Mouse (Mus musculus): Measurements from ENCODE around the gene Slc25a10. TPM values are rescaled to one million over a fixed set of nuclear protein-coding genes. Genes with fewer than 3 reads are reported as not detected.

The Slc25a10 gene
- polyA plus RNA-seq, 1 experiment from 2014 or later, result 70.9 TPM

DNA sequence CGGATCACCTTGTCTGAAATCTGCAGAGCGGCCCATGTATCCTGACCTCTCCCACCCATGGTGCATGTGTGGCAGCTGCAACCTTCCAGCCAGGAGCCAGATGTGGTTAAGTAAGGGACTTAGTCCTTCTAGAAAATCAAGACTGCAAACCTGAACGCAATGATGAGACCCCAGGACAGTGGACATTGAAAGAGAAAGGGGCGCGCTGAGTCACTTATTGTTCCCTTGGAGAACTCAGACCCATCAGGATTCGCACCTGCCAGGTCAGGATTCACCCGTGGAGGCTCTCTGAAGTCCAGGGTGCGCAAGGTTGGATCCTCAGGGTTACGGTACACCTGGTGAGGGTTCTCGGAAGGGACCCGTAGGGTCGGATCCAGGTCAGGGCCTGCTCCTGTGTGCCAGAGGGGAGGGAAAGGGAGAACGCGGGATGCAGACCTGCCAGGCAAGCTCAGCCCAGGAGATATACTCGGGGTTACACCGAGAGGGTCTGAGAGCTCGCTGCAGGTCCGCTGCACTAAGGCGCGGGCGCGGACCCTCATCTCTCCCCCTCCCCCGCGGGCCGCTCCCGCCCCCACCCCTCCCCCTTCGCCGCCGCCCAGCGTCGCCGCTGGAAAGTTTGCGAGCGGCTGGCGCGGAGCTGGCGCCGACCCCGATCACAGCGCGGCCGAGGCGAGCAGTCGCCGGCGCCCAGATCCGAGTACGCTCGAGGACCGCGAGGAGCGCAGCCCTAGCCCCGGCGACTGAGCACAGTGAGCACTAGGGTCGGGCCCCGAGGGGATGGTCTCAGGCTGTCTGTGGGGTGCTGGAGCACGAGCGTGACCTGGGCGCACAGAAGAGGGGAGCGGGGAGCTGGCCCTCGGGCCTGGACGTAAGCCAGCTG is 38.7 kb downstream of the Slc25a10 start, which contains the start of gene Gcgr:
TSS of gene Gcgr (plus strand) at position 615 of the 880 bp plus-strand sequence.
- no peaks in the 10 kb centered on the region for H3K9me3 ChIP-seq
- peak; percentile 58; the same call in 1 of the 2 replicates for ATAC-seq (ENCODE audit: borderline replicate concordance, extremely low read depth, low FRiP score, low TSS enrichment)
- H3K4me2 ChIP-seq, result peak within 1 kb of the TSS; percentile 85
- H3K9ac ChIP-seq, result peak within 1 kb of the TSS; percentile 48
- H3K27me3 ChIP-seq, result peaks cover 65% of the 10 kb centered on the region
- no peak within 1 kb of the TSS for H3K27ac ChIP-seq
- H3K4me3 ChIP-seq, result peak within 1 kb of the TSS; percentile 41
- peaks cover 11% of the 10 kb centered on the region for H3K4me1 ChIP-seq
- 7% methylated on average over 61 of the region's 62 CpGs for WGBS
- H3K36me3 ChIP-seq, result no peaks in the 10 kb centered on the region

GRCm38 (mm10) chr11:120531646-120532045 is 40.0 kb downstream of the Slc25a10 start:
- Histone ChIP-seq H3K4me3 (no peak overlapping the region), H3K9ac (no peak overlapping the region), H3K4me1 (peaks cover 11% of the 10 kb centered on the region), H3K27ac (no peak overlapping the region), H3K9me3 (no peaks in the 10 kb centered on the region), H3K36me3 (no peaks in the 10 kb centered on the region), H3K4me2 (no peak overlapping the region), H3K27me3 (peaks cover 65% of the 10 kb centered on the region)
- WGBS, result 22% methylated on average over 9 of the region's 9 CpGs
- no peak for ATAC-seq (ENCODE audit: borderline replicate concordance, extremely low read depth, low FRiP score, low TSS enrichment)

GRCm38 (mm10) chr11:120534093-120534492 is 42.5 kb downstream of the Slc25a10 start:
- Histone ChIP-seq H3K27me3 (peaks cover 50% of the 10 kb centered on the region), H3K4me1 (peaks cover 22% of the 10 kb centered on the region), H3K36me3 (no peaks in the 10 kb centered on the region), H3K9me3 (no peaks in the 10 kb centered on the region), H3K27ac (no peak overlapping the region), H3K4me2 (no peak overlapping the region), H3K9ac (no peak overlapping the region), H3K4me3 (no peak overlapping the region)
- WGBS, result 77% methylated on average over 8 of the region's 8 CpGs
- ATAC-seq (ENCODE audit: borderline replicate concordance, extremely low read depth, low FRiP score, low TSS enrichment), result no peak

GRCm38 (mm10) chr11:120535145-120535544 is 43.5 kb downstream of the Slc25a10 start:
- H3K36me3 ChIP-seq, result no peaks in the 10 kb centered on the region
- peaks cover 32% of the 10 kb centered on the region for H3K4me1 ChIP-seq
- WGBS, result 59% methylated on average over 3 of the region's 3 CpGs
- H3K27ac ChIP-seq, result no peak overlapping the region
- H3K27me3 ChIP-seq, result peaks cover 40% of the 10 kb centered on the region
- no peak for ATAC-seq (ENCODE audit: borderline replicate concordance, extremely low read depth, low FRiP score, low TSS enrichment)
- H3K9me3 ChIP-seq, result no peaks in the 10 kb centered on the region
- no peak overlapping the region for H3K9ac ChIP-seq
- H3K4me3 ChIP-seq, result no peak overlapping the region
- no peak overlapping the region for H3K4me2 ChIP-seq

DNA sequence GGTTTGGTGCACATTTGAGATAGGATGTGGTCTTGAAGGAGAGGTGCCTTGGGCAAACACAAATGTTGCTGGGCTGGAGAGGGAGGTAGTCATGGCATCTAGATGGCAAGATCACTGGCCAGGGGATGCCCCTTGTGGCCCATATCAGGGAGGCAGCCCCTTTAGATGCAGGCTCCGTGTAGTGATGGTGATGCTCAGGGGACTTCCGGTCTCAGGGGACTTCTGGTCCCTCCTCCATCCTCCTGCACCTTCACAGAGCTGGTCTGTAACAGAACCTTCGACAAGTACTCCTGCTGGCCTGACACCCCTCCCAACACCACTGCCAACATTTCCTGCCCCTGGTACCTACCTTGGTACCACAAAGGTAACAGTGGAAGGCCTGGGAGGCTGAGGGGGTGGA is 44.2 kb downstream of the Slc25a10 start:
- Histone ChIP-seq H3K4me1 (peaks cover 33% of the 10 kb centered on the region), H3K9ac (no peak overlapping the region), H3K27ac (no peak overlapping the region), H3K9me3 (no peaks in the 10 kb centered on the region), H3K27me3 (peaks cover 33% of the 10 kb centered on the region), H3K4me3 (no peak overlapping the region), H3K36me3 (no peaks in the 10 kb centered on the region), H3K4me2 (no peak overlapping the region)
- 69% methylated on average over 3 of the region's 3 CpGs for WGBS
- ATAC-seq (ENCODE audit: borderline replicate concordance, extremely low read depth, low FRiP score, low TSS enrichment), result no peak

GRCm38 (mm10) chr11:120538485-120538884 is 46.8 kb downstream of the Slc25a10 start:
- Histone ChIP-seq H3K4me1 (peaks cover 27% of the 10 kb centered on the region), H3K27me3 (peaks cover 6% of the 10 kb centered on the region), H3K9ac (no peak overlapping the region), H3K4me3 (no peak overlapping the region), H3K27ac (peak overlapping the region; percentile 84), H3K4me2 (no peak overlapping the region), H3K36me3 (peaks cover 13% of the 10 kb centered on the region), H3K9me3 (no peaks in the 10 kb centered on the region)
- ATAC-seq (ENCODE audit: borderline replicate concordance, extremely low read depth, low FRiP score, low TSS enrichment), result no peak
- 55% methylated on average over 3 of the region's 3 CpGs for WGBS

DNA sequence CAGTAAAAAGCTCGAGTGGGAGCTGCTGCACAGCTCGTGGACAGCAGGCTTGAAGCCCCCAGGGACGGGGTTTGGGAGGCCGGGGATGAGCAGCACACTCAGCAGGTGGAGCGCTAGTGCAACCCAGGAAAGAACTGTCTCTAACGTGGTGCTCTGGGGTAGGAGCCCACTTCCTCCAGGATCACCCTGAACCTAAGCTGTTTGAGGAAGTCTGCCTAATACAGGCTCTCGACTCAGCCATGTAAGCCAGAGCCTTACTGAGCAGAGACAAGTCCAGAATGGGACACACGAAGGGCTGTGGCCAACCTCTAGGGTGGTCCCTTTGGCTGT is 47.3 kb downstream of the Slc25a10 start:
- WGBS, result 37% methylated on average over 8 of the region's 8 CpGs
- Histone ChIP-seq H3K9ac (no peak overlapping the region), H3K4me2 (no peak overlapping the region), H3K27ac (peak overlapping the region; percentile 84), H3K36me3 (peaks cover 17% of the 10 kb centered on the region), H3K27me3 (0 out of 2 replicates have a peak, but pooled peaks cover 2% of the 10 kb centered on the region), H3K4me3 (no peak overlapping the region), H3K9me3 (no peaks in the 10 kb centered on the region), H3K4me1 (peaks cover 27% of the 10 kb centered on the region)
- ATAC-seq (ENCODE audit: borderline replicate concordance, extremely low read depth, low FRiP score, low TSS enrichment), result no peak

- H3K4me3 ChIP-seq, result no peak overlapping the region
- H3K27me3 ChIP-seq, result no peaks in the 10 kb centered on the region
- H3K36me3 ChIP-seq, result peaks cover 23% of the 10 kb centered on the region
- ATAC-seq (ENCODE audit: borderline replicate concordance, extremely low read depth, low FRiP score, low TSS enrichment), result peak; percentile 70
- H3K4me1 ChIP-seq, result peaks cover 27% of the 10 kb centered on the region
- H3K9ac ChIP-seq, result 0 out of 2 replicates have a peak overlapping the region, but pooled peaks have one; percentile 9
- 22% methylated on average over 10 of the region's 10 CpGs for WGBS
- no peaks in the 10 kb centered on the region for H3K9me3 ChIP-seq
- peak overlapping the region; percentile 8; the same call in 1 of the 2 replicates for H3K4me2 ChIP-seq
- H3K27ac ChIP-seq, result peak overlapping the region; percentile 84
Observed at GRCm38 (mm10) chr11:120539285-120540014, 47.8 kb downstream of the Slc25a10 start.

DNA sequence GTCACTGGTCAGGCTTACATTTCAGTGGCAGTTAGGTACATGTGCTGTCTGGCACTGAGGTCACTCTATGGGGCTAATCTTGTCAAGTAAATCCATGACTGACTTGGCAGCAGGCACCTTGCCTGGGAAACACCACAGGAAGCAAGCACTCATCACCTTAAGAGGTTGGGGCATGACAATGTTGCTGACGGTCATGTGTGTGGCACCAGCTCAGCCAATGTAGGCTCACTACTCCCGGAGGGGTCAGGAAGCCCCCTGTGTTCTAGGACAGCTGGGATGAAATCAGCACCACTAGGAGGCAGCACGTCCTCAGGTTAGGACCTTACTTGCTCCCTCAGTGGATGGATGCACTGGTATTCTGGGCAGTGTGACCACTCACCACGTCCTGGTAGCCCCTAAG is 50.3 kb downstream of the Slc25a10 start:
- Histone ChIP-seq H3K27ac (no peak overlapping the region), H3K9me3 (no peaks in the 10 kb centered on the region), H3K4me3 (no peak overlapping the region), H3K36me3 (peaks cover 25% of the 10 kb centered on the region), H3K4me1 (peaks cover 27% of the 10 kb centered on the region), H3K27me3 (no peaks in the 10 kb centered on the region), H3K4me2 (no peak overlapping the region), H3K9ac (no peak overlapping the region)
- 39% methylated on average over 4 of the region's 4 CpGs for WGBS
- ATAC-seq (ENCODE audit: borderline replicate concordance, extremely low read depth, low FRiP score, low TSS enrichment), result no peak

GRCm38 (mm10) chr11:120542376-120542775 is 50.7 kb downstream of the Slc25a10 start:
- Histone ChIP-seq H3K9me3 (no peaks in the 10 kb centered on the region), H3K4me1 (peaks cover 28% of the 10 kb centered on the region), H3K36me3 (peaks cover 25% of the 10 kb centered on the region), H3K9ac (no peak overlapping the region), H3K4me2 (no peak overlapping the region), H3K4me3 (no peak overlapping the region), H3K27ac (no peak overlapping the region), H3K27me3 (no peaks in the 10 kb centered on the region)
- WGBS, result 76% methylated on average over 6 of the region's 6 CpGs
- ATAC-seq (ENCODE audit: borderline replicate concordance, extremely low read depth, low FRiP score, low TSS enrichment), result no peak

GRCm38 (mm10) chr11:120545964-120546363 is 54.3 kb downstream of the Slc25a10 start:
- no peaks in the 10 kb centered on the region for H3K9me3 ChIP-seq
- no peak overlapping the region for H3K9ac ChIP-seq
- no peak overlapping the region for H3K4me3 ChIP-seq
- H3K27me3 ChIP-seq, result no peaks in the 10 kb centered on the region
- H3K27ac ChIP-seq, result no peak overlapping the region
- 91% methylated on average over 3 of the region's 3 CpGs for WGBS
- no peak for ATAC-seq (ENCODE audit: borderline replicate concordance, extremely low read depth, low FRiP score, low TSS enrichment)
- H3K4me1 ChIP-seq, result peaks cover 27% of the 10 kb centered on the region
- no peak overlapping the region for H3K4me2 ChIP-seq
- H3K36me3 ChIP-seq, result peaks cover 25% of the 10 kb centered on the region

DNA sequence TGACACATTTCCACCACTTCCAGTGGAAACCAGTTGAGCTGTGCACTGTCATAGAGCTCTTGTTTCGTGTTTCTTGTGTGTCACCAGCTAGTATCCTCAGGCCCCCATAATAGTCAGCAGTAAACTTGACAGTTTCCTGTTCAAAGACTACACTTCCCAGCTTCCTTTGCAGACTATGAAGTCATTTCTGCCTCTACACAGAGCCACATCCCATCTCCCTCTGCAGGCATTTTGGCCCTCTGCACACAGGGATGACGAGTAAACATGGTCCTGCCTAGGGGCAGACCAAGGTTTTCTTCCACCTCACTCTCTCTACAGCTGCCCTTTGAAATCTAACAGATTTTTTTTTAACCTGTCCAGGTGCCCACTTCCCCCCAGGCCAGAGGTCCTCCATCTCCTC is 55.8 kb downstream of the Slc25a10 start:
- peaks cover 27% of the 10 kb centered on the region for H3K4me1 ChIP-seq
- no peak overlapping the region for H3K4me3 ChIP-seq
- no peak overlapping the region for H3K4me2 ChIP-seq

More for the DNA sequence above, 55.8 kb downstream of the Slc25a10 start:
- no peak overlapping the region for H3K9ac ChIP-seq
- H3K27me3 ChIP-seq, result no peaks in the 10 kb centered on the region
- 46% methylated on average over 2 of the region's 2 CpGs for WGBS
- no peak for ATAC-seq (ENCODE audit: borderline replicate concordance, extremely low read depth, low FRiP score, low TSS enrichment)
- peaks cover 22% of the 10 kb centered on the region for H3K36me3 ChIP-seq
- H3K9me3 ChIP-seq, result no peaks in the 10 kb centered on the region
- no peak overlapping the region for H3K27ac ChIP-seq
